Mouse (Mus musculus): Measurements from ENCODE around the gene Ptprn2.

- TF ChIP-seq POLR2A (IDR thresholded peaks at IDR 0.05; ENCODE audit: borderline replicate concordance, extremely low read depth, insufficient read depth, insufficient read length, poor library complexity, severe bottlenecking) (no peak), CTCF (IDR thresholded peaks at IDR 0.05; ENCODE audit: borderline replicate concordance, extremely low read depth, insufficient read depth, insufficient read length) (no peak)
Observed at GRCm38 (mm10) chr12:117282659-117283058, 797.1 kb downstream of the Ptprn2 start.
